8 mouse cellular contexts compared by ENCODE assay signal in the genomic region with DNA sequence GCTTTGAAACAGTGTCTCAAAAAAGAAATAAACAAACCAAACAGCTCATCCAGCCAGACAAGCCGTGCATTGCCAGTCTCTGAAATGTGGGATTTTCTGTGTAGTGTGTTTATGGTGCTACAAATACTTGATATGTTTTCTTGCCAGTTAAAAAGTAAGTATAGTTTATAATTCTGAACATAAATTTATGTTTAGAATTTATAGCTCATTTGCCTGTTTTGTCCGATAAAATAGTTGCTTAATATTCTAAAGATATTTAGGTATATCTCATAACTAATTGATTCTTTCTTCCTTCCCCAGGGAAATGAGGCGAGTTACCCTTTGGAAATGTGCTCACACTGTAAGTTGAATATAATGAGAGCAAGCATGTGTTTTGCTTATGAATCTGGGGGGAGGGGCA. TPM values are rescaled to one million over a fixed set of nuclear protein-coding genes. Genes with fewer than 3 reads are reported as not detected.
DNase-seq lines count a peak whose midpoint lies in the region; ATAC-seq lines count a peak whose summit lies in the region.

Gene Wdr92 (plus strand): TSS at position 301 of the 400 bp plus-strand sequence.

- H3K4me3 ChIP-seq in lung, embryonic 15.5 days, result no peak within 1 kb of the TSS
- no peak within 1 kb of the TSS for H3K4me3 ChIP-seq in embryonic facial prominence, embryonic 13.5 days
- H3K4me3 ChIP-seq in neural tube, embryonic 15.5 days (replicated peaks), result no peak within 1 kb of the TSS

- peaks cover 4% of the 10 kb centered on the region; the same call in 1 of the 2 replicates for H3K4me1 ChIP-seq in lung, embryonic 15.5 days
- no peaks in the 10 kb centered on the region for H3K4me1 ChIP-seq in embryonic facial prominence, embryonic 13.5 days
- peaks cover 2% of the 10 kb centered on the region; the same call in 1 of the 2 replicates for H3K4me1 ChIP-seq in neural tube, embryonic 15.5 days

- no peaks in the 10 kb centered on the region for H3K27me3 ChIP-seq in lung, embryonic 15.5 days
- H3K27me3 ChIP-seq in embryonic facial prominence, embryonic 13.5 days, result no peaks in the 10 kb centered on the region
- H3K27me3 ChIP-seq in neural tube, embryonic 15.5 days (replicated peaks), result no peaks in the 10 kb centered on the region

- no peaks in the 10 kb centered on the region for H3K36me3 ChIP-seq in lung, embryonic 15.5 days
- H3K36me3 ChIP-seq in embryonic facial prominence, embryonic 13.5 days, result peaks cover 5% of the 10 kb centered on the region; the same call in 1 of the 2 replicates
- H3K36me3 ChIP-seq in neural tube, embryonic 15.5 days, result no peaks in the 10 kb centered on the region; the same call in 1 of the 2 replicates

- no peaks in the 10 kb centered on the region for H3K9me3 ChIP-seq in lung, embryonic 15.5 days
- no peaks in the 10 kb centered on the region for H3K9me3 ChIP-seq in embryonic facial prominence, embryonic 13.5 days
- H3K9me3 ChIP-seq in neural tube, embryonic 15.5 days (replicated peaks), result no peaks in the 10 kb centered on the region

- no peak within 1 kb of the TSS for H3K4me2 ChIP-seq in lung, embryonic 15.5 days
- H3K4me2 ChIP-seq in embryonic facial prominence, embryonic 13.5 days, result no peak within 1 kb of the TSS
- H3K4me2 ChIP-seq in neural tube, embryonic 15.5 days, result no peak within 1 kb of the TSS

- H3K9ac ChIP-seq in lung, embryonic 15.5 days, result no peak within 1 kb of the TSS
- H3K9ac ChIP-seq in embryonic facial prominence, embryonic 13.5 days, result no peak within 1 kb of the TSS
- no peak within 1 kb of the TSS for H3K9ac ChIP-seq in neural tube, embryonic 15.5 days (replicated peaks)

- no peak for ATAC-seq in lung, embryonic 15.5 days (ENCODE audit: borderline replicate concordance, extremely low read depth, low FRiP score, low TSS enrichment)
- no peak for ATAC-seq in embryonic facial prominence, embryonic 13.5 days (ENCODE audit: insufficient number of reproducible peaks, insufficient read depth, low FRiP score, low TSS enrichment, low read depth)
- ATAC-seq in inflammation-experienced regulatory T-cells, adult 6 months, result no peak
- no peak for ATAC-seq in neural tube, embryonic 15.5 days (ENCODE audit: low FRiP score)

- no peak within 1 kb of the TSS for H3K27ac ChIP-seq in lung, embryonic 15.5 days
- H3K27ac ChIP-seq in embryonic facial prominence, embryonic 13.5 days, result no peak within 1 kb of the TSS
- H3K27ac ChIP-seq in neural tube, embryonic 15.5 days (replicated peaks), result no peak within 1 kb of the TSS

- DNase-seq in lung, postnatal 25 days (ENCODE audit: low spot score), result no peak
- DNase-seq in layer of hippocampus, adult 11-12 months (ENCODE audit: low spot score), result no peak
- no peak for DNase-seq in cerebellum, postnatal 10 days
- DNase-seq in urinary bladder, postnatal 10 days (ENCODE audit: low spot score), result no peak

- WGBS in lung, embryonic 15.5 days, result 60% methylated on average over 3 of the region's 3 CpGs
- 76% methylated on average over 3 of the region's 3 CpGs for WGBS in embryonic facial prominence, embryonic 13.5 days
- 68% methylated on average over 3 of the region's 3 CpGs for WGBS in neural tube, embryonic 15.5 days

RNA-seq across cellular contexts. Expression of gene Wdr92, which starts in this region (rescaled TPM):
- polyA plus RNA-seq in lung, embryonic 15.5 days (2015; fragmentation: Nextera tagmentation; extraction: Ambion mirVana), result 26.0 and 27.5 TPM in 2 replicates
- 26.5 and 31.6 TPM in 2 replicates for polyA plus RNA-seq in embryonic facial prominence, embryonic 13.5 days (2015; fragmentation: Nextera tagmentation; extraction: Ambion mirVana)
- polyA plus RNA-seq in inflammation-experienced regulatory T-cells, adult 6 months (2017; shearing (Covaris generic)), result 10 to 100 TPM; 19.3 to 29.5 (median 23.9) TPM
- 18.0 and 20.3 TPM in 2 replicates for polyA plus RNA-seq in neural tube, embryonic 15.5 days (2015; fragmentation: Nextera tagmentation; extraction: Ambion mirVana)
